Mouse (Mus musculus) lung, postnatal 0 days (tissue): Measurements from ENCODE around the gene Krtap19-5. TPM values are rescaled to one million over a fixed set of nuclear protein-coding genes. Genes with fewer than 3 reads are reported as not detected.
A peak's percentile ranks its signal among the peaks of the same experiment; 100 is the strongest.

ENCODE experiments used
- ATAC-seq: fragments of 200-750 bp; cut with Nextera tagmentation; 2 replicates; pipeline ENCODE4 v1.8.0; 2017; ENCODE audit warnings: moderate library complexity
- DNase-seq: peaks from one replicate; pipeline ENCODE4 v3.0.0-alpha.2; 2016; ENCODE audit warnings: low spot score
- H3K27ac ChIP-seq: fragments of 300-500 bp; sonication (generic); 2 replicates; pipeline ENCODE4 v1.5.1; 2014; ENCODE audit warnings: antibody characterized with exemption, mild to moderate bottlenecking, low read length, mixed read lengths
- H3K27me3 ChIP-seq: fragments of 300-500 bp; sonication (generic); replicated peaks from 2 replicates; pipeline ENCODE4 v1.6.1; 2014; ENCODE audit warnings: low read length, mixed read lengths; ENCODE audit not compliant: insufficient read depth
- H3K36me3 ChIP-seq: fragments of 300-500 bp; sonication (generic); 2 replicates; pipeline ENCODE4 v1.6.1; 2014; ENCODE audit warnings: low read length, mixed read lengths; ENCODE audit not compliant: insufficient read depth
- H3K4me1 ChIP-seq: fragments of 300-500 bp; sonication (generic); 2 replicates; pipeline ENCODE4 v1.6.1; 2014; ENCODE audit warnings: antibody characterized with exemption, low read depth, low read length, mixed read lengths; ENCODE audit not compliant: insufficient read depth
- H3K4me2 ChIP-seq: fragments of 300-500 bp; sonication (generic); replicated peaks from 2 replicates; pipeline ENCODE4 v1.6.1; 2014; ENCODE audit warnings: low read depth, mild to moderate bottlenecking, low read length, moderate library complexity, mixed read lengths
- H3K4me3 ChIP-seq: fragments of 300-500 bp; sonication (generic); 2 replicates; pipeline ENCODE4 v1.5.1; 2014; ENCODE audit warnings: low read depth, low read length
- H3K9ac ChIP-seq: fragments of 300-500 bp; sonication (generic); replicated peaks from 2 replicates; pipeline ENCODE4 v1.6.1; 2014; ENCODE audit warnings: low read depth, mild to moderate bottlenecking
- H3K9me3 ChIP-seq: fragments of 300-500 bp; sonication (generic); 2 replicates; pipeline ENCODE4 v1.6.1; 2016; ENCODE audit warnings: low read length, mixed read lengths
- CTCF ChIP-seq: IDR thresholded peaks from 2 replicates; pipeline ENCODE4 v1.5.1; 2016; ENCODE audit warnings: antibody characterized with exemption, mild to moderate bottlenecking
- EP300 ChIP-seq: IDR thresholded peaks from 2 replicates; pipeline ENCODE4 v1.6.1; 2016; ENCODE audit warnings: antibody characterized with exemption, mild to moderate bottlenecking, control low read depth
- WGBS: fragments of 180-500 bp; shearing (Covaris S2); extraction: QIAGEN DNeasy Blood & Tissue Kit; methylation state at CpG from one replicate; pipeline ENCODE4 v1.1.7; 2014; 5-methylcytosine and 5-hydroxymethylcytosine counted together
- polyA plus RNA-seq: library from polyadenylated mRNA; unstranded; fragments of >200 nt; fragmentation: Nextera tagmentation; extraction: Ambion mirVana; gene quantifications from 2 replicates; pipeline ENCODE4 v1.2.1, GENCODE M21; 2015

The Krtap19-5 gene
- polyA plus RNA-seq, result not detected in 2 replicates

DNA sequence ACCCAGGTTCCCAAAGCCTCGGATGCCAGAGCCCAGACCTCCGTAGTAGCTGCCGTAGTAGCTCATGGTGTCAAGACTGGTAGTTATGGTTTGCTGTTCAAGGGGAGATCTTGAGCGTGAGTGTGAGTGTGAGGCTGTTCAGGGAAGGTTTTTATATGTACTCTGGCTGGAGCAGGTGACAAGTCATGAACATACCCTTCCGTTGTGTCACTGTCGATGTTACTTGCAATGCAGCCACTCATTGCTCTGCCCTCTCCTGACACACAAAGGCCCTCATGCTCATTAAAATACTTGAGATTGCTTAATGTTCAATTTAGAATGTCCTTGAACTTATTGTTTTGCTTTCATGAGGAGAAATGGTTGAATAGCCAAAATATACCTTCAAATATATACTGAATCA lies at the start of gene Krtap19-5:
Krtap19-5 (minus strand) TSS at position 101 of the 400 bp plus-strand sequence.
- no peak for TF ChIP-seq EP300
- TF ChIP-seq CTCF, result no peak
- Histone ChIP-seq H3K4me1 (no peaks in the 10 kb centered on the region), H3K36me3 (no peaks in the 10 kb centered on the region), H3K4me3 (no peak within 1 kb of the TSS), H3K9me3 (no peaks in the 10 kb centered on the region), H3K27ac (no peak within 1 kb of the TSS), H3K9ac (no peak within 1 kb of the TSS), H3K4me2 (no peak within 1 kb of the TSS), H3K27me3 (no peaks in the 10 kb centered on the region)
- no peak for ATAC-seq
- DNase-seq, result no peak
- 84% methylated on average over 6 of the region's 6 CpGs for WGBS

DNA sequence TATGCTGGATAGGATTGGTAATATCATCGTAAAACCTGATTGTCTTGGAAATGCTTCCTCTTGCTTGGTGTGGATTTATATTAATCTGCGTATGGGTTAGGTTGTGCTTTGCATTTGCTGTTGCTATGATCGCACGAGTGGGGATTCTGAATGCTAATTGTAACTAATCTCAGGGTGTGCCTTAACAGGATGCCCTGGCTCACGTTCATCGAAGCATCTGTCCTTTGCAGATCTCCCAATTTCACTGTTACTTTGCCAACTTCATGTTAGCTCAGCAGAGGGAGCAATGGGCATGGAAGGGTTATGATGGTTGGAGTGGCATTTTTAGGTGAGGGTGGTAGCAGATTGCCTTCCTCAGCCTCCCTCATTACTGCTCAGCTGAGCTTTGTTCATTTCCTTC lies 44.8 kb upstream of the Krtap19-5 start:
- Histone ChIP-seq H3K9me3 (no peaks in the 10 kb centered on the region), H3K36me3 (no peaks in the 10 kb centered on the region), H3K27me3 (no peaks in the 10 kb centered on the region), H3K4me1 (no peaks in the 10 kb centered on the region), H3K4me3 (no peak overlapping the region), H3K27ac (no peak overlapping the region), H3K4me2 (no peak overlapping the region), H3K9ac (no peak overlapping the region)
- ATAC-seq, result no peak
- no peak for DNase-seq
- WGBS, result 80% methylated on average over 6 of the region's 6 CpGs
- TF ChIP-seq EP300, result no peak
- no peak for TF ChIP-seq CTCF

DNA sequence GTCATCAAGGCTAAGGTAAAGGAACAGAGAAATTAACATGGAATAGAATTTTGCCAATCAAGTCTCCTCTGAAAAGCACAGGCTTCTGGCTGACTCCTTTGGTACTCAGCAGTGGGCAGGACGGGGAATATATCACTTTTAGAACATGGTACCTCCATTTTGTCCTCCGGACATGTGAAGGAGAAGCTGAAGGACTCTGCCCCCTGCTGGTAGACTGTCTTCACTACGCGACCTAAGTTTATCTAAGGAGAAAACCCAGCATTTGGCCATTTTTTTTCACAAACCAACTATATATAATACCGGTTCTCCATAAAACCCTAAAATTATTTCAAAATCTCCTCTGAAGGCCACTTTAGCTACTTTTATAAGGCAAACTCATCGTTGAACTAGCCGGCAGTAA lies 42.0 kb upstream of the Krtap19-5 start:
- Histone ChIP-seq H3K27ac (no peak overlapping the region), H3K4me2 (no peak overlapping the region), H3K4me3 (no peak overlapping the region), H3K27me3 (no peaks in the 10 kb centered on the region), H3K4me1 (no peaks in the 10 kb centered on the region), H3K36me3 (no peaks in the 10 kb centered on the region), H3K9me3 (no peaks in the 10 kb centered on the region), H3K9ac (no peak overlapping the region)
- WGBS, result 68% methylated on average over 7 of the region's 7 CpGs
- DNase-seq (no peak), ATAC-seq (no peak)
- peak; percentile 34 for TF ChIP-seq CTCF
- TF ChIP-seq EP300, result no peak

DNA sequence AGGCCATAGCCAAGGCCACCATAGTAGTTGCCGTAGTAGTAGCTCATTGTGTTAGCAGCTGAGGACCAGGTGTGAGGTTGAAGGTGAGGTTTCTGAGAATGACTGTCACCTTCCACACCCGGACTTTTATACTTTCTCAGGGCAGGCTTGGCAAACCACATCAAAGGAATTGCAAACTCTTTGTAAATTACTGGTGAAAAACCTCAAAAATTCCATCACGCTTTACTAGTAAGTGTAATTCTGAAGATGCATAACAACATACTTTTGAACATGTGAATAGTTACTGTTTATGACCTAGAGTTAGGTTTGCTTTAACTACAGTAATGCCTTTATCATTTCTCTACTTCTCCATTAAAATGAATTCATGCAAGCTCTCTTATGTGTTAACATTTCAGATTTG lies 35.9 kb upstream of the Krtap19-5 start, which contains the start of gene Krtap19-9b:
Krtap19-9b (minus strand) TSS at position 101 of the 400 bp plus-strand sequence.
- H3K27me3 ChIP-seq, result no peaks in the 10 kb centered on the region
- DNase-seq (no peak), ATAC-seq (no peak)
- no peak within 1 kb of the TSS for H3K9ac ChIP-seq
- TF ChIP-seq EP300 (no peak), CTCF (no peak)
- H3K4me1 ChIP-seq, result no peaks in the 10 kb centered on the region
- H3K4me3 ChIP-seq, result no peak within 1 kb of the TSS
- H3K27ac ChIP-seq, result no peak within 1 kb of the TSS
- no peaks in the 10 kb centered on the region for H3K9me3 ChIP-seq
- no peaks in the 10 kb centered on the region for H3K36me3 ChIP-seq
- no peak within 1 kb of the TSS for H3K4me2 ChIP-seq
- 80% methylated on average over 3 of the region's 3 CpGs for WGBS

DNA sequence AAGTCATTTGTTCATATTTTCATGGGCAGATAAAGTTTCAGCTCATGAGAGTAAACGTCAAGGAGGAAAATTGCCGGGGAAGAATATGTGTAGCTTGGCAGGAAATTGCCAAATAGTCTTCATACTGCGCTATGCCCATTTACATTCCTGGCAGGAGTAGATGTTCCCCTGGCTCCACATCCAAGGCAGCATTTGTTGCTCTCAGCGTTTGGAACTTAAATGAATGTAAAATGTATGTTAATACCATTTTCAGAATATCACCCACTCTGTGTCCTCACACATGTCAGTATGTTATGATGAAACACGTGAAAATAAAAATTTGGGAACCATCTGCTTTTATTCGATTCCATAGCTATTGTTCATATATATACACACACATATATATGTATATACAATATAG lies 9.4 kb downstream of the Krtap19-5 start:
- Histone ChIP-seq H3K27ac (no peak overlapping the region), H3K9me3 (no peaks in the 10 kb centered on the region), H3K9ac (no peak overlapping the region), H3K4me1 (no peaks in the 10 kb centered on the region), H3K4me2 (no peak overlapping the region), H3K4me3 (no peak overlapping the region), H3K36me3 (no peaks in the 10 kb centered on the region), H3K27me3 (no peaks in the 10 kb centered on the region)
- DNase-seq (no peak), ATAC-seq (no peak)
- no peak for TF ChIP-seq EP300
- TF ChIP-seq CTCF, result no peak
- 68% methylated on average over 6 of the region's 6 CpGs for WGBS

DNA sequence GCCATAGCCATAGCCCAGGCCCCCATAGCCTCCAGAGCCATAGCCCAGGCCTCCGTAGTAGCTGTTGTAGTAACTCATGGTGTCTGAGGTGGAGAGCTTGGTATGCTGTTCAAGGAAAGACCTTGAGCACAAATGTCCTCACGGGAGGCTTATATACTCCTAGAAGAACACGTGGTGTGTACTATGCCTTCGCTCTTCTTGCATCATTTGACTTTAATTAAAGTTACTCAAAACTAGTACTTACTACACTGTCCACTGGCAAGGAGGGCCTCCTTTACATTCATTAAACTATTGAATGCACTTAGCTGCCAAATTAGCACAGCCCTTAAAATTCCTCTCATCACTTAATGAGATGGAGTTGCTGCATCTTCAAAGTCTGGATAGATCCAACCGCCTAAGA lies 11.3 kb downstream of the Krtap19-5 start, which contains the start of gene Krtap19-4:
Krtap19-4 (minus strand) TSS at position 101 of the 400 bp plus-strand sequence.
- no peaks in the 10 kb centered on the region for H3K27me3 ChIP-seq
- TF ChIP-seq EP300 (no peak), CTCF (no peak)
- WGBS, result 85% methylated on average over 5 of the region's 5 CpGs
- no peaks in the 10 kb centered on the region for H3K4me1 ChIP-seq
- H3K4me3 ChIP-seq, result no peak within 1 kb of the TSS
- no peak within 1 kb of the TSS for H3K9ac ChIP-seq
- no peak within 1 kb of the TSS for H3K4me2 ChIP-seq
- no peak within 1 kb of the TSS for H3K27ac ChIP-seq
- H3K9me3 ChIP-seq, result no peaks in the 10 kb centered on the region
- no peak for DNase-seq
- no peaks in the 10 kb centered on the region for H3K36me3 ChIP-seq
- ATAC-seq, result no peak

DNA sequence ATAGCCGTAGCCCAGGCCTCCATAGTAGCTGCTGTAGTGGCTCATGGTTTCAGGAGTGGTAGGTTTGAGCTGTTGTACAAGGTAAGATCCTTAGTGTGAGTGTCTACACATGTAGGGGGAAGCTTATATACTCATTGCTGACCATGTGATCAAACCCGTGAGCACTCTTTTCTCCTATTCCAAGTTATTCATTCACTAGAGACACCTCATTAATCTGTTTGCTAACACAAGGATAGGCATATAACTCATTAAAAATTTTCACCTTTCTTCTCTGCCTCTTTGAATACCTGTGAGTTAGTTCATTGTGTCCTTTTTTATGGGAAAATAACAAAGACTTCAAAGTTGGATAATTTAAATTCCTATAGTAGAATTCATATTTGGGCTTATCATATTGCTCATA lies 18.3 kb downstream of the Krtap19-5 start, which contains the start of gene Krtap19-3:
Krtap19-3 (minus strand) TSS at position 101 of the 400 bp plus-strand sequence.
- Histone ChIP-seq H3K4me2 (no peak within 1 kb of the TSS), H3K27ac (no peak within 1 kb of the TSS), H3K27me3 (no peaks in the 10 kb centered on the region), H3K36me3 (no peaks in the 10 kb centered on the region), H3K4me1 (no peaks in the 10 kb centered on the region), H3K9me3 (no peaks in the 10 kb centered on the region), H3K4me3 (no peak within 1 kb of the TSS), H3K9ac (no peak within 1 kb of the TSS)
- TF ChIP-seq CTCF (no peak), EP300 (no peak)
- no peak for ATAC-seq
- WGBS, result 70% methylated on average over 2 of the region's 2 CpGs
- DNase-seq, result no peak
